Mouse (Mus musculus) kidney, adult 2 months (tissue): ENCODE data around the gene Sec22c.

Source experiments
- CTCF ChIP-seq: fragments of 200-500 bp; conservative IDR thresholded peaks from 2 replicates; pipeline ENCODE4 v1.5.1; 2011; ENCODE audit warnings: low read depth, mild to moderate bottlenecking, control low read depth, low read length, moderate library complexity, mixed read lengths; ENCODE audit not compliant: insufficient read depth, insufficient read length
- POLR2A ChIP-seq: fragments of 200-500 bp; IDR thresholded peaks from one replicate; pipeline ENCODE4 v1.6.1; 2011; ENCODE audit warnings: low read depth, low read length, control low read depth

GRCm38 (mm10) chr9:121754624-121755023 lies 49.3 kb upstream of the Sec22c start:
- TF ChIP-seq CTCF (no peak), POLR2A (no peak)
